Comparison of ENCODE assay signal across 8 mouse cellular contexts in the genomic region with DNA sequence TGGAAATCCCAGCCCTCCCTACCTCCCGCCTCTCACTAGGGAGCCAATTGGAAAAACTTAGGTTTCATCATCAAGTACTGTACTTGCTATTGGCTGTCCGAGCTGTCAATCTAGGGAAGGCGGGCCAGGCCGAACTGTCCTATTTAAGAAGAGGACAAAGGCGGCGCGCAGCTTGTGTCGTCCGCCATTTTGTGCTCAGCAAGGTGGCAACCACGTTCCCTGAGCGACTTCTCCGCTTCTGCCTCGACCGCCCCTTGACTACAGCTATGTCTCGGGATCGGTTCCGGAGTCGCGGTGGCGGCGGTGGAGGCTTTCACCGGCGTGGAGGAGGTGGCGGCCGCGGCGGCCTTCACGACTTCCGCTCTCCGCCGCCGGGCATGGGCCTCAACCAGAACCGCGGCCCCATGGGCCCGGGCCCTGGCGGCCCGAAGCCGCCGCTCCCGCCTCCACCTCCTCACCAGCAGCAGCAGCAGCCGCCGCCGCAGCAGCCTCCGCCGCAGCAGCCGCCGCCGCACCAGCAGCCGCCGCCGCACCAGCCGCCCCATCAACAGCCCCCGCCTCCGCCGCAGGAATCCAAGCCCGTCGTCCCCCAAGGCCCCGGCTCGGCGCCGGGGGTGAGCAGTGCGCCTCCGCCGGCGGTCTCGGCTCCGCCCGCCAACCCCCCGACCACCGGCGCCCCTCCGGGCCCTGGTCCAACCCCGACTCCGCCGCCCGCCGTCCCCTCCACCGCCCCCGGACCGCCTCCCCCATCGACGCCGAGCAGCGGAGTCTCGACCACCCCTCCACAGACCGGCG. TPM values are rescaled to one million over a fixed set of nuclear protein-coding genes. Genes with fewer than 3 reads are reported as not detected.
DNase-seq lines count a peak whose midpoint lies in the region; ATAC-seq and TF ChIP-seq lines count a peak whose summit lies in the region.

A gene (plus strand): TSS at position 174 of the 795 bp plus-strand sequence.

- H3K36me3 ChIP-seq in G1E (replicated peaks) = peaks cover 44% of the 10 kb centered on the region
- H3K36me3 ChIP-seq in forebrain, embryonic 16.5 days (ENCODE audit: control insufficient read depth, insufficient read depth) = peaks cover 4% of the 10 kb centered on the region
- peaks cover 45% of the 10 kb centered on the region for H3K36me3 ChIP-seq in lung, embryonic 14.5 days (ENCODE audit: insufficient read depth)
- H3K36me3 ChIP-seq in thymus, adult 2 months (ENCODE audit: control insufficient read depth, insufficient read depth, low read length) = peaks cover 37% of the 10 kb centered on the region

- peak within 1 kb of the TSS; percentile 50 for H3K4me2 ChIP-seq in forebrain, embryonic 16.5 days (ENCODE audit: low read length)
- H3K4me2 ChIP-seq in lung, embryonic 14.5 days = peak within 1 kb of the TSS; percentile 96

- H3K9me3 ChIP-seq in G1E (replicated peaks) = no peaks in the 10 kb centered on the region
- H3K9me3 ChIP-seq in forebrain, embryonic 16.5 days (ENCODE audit: control insufficient read depth, low read length) = no peaks in the 10 kb centered on the region
- no peaks in the 10 kb centered on the region for H3K9me3 ChIP-seq in lung, embryonic 14.5 days (ENCODE audit: low read depth, low read length)

- no peaks in the 10 kb centered on the region for H3K27me3 ChIP-seq in G1E (ENCODE audit: insufficient read depth, low read length)
- no peaks in the 10 kb centered on the region for H3K27me3 ChIP-seq in forebrain, embryonic 16.5 days (replicated peaks; ENCODE audit: control insufficient read depth, insufficient read depth, low read length)
- no peaks in the 10 kb centered on the region for H3K27me3 ChIP-seq in lung, embryonic 14.5 days (ENCODE audit: insufficient read depth, low read length)
- no peaks in the 10 kb centered on the region for H3K27me3 ChIP-seq in thymus, adult 2 months (ENCODE audit: control insufficient read depth, insufficient read depth, low read length)

- WGBS in forebrain, embryonic 16.5 days = 0% methylated on average over 57 of the region's 87 CpGs
- WGBS in lung, embryonic 14.5 days = under 1% methylated on average over 83 of the region's 87 CpGs
- WGBS in olfactory bulb, adult 2 months = under 1% methylated on average over 86 of the region's 87 CpGs
- under 1% methylated on average over 85 of the region's 87 CpGs for WGBS in thymus, adult 2 months

- DNase-seq in G1E (ENCODE audit: low spot score) = peak; percentile 98
- DNase-seq in cerebellum, adult 18-20 months = peak; percentile 97 to 99
- peak; percentile 100 for DNase-seq in heart, postnatal 36 days
- peak; percentile 98 to 100 for DNase-seq in layer of hippocampus, adult 2 months (ENCODE audit: low spot score in 2 of 2)
- DNase-seq in lung, embryonic 14.5 days = peak; percentile 100
- peak; percentile 98 for DNase-seq in thymus, adult 2 months

- intact Hi-C loops in heart, postnatal 36 days (cut with DNase I) = loop anchor here (5.0 to 10.0 kb wide), 2 partner anchors 41 to 223 kb away; a partner anchor contains a TSS

- TF ChIP-seq POLR2A in olfactory bulb, adult 2 months (IDR thresholded peaks at IDR 0.05; ENCODE audit: insufficient read depth, low read depth, low read length) = peak; percentile 97
- peak; percentile 96 for TF ChIP-seq POLR2A in thymus, adult 2 months (IDR thresholded peaks at IDR 0.05; ENCODE audit: control insufficient read depth, extremely low read depth, insufficient read depth, low read length, poor library complexity)

- peak within 1 kb of the TSS; percentile 100 for H3K9ac ChIP-seq in forebrain, embryonic 16.5 days (replicated peaks; ENCODE audit: low read depth, low read length)
- peak within 1 kb of the TSS; percentile 100 for H3K9ac ChIP-seq in lung, embryonic 14.5 days

- peaks cover 29% of the 10 kb centered on the region for H3K4me1 ChIP-seq in G1E (ENCODE audit: insufficient read depth, low read depth, low read length)
- peaks cover 21% of the 10 kb centered on the region for H3K4me1 ChIP-seq in forebrain, embryonic 16.5 days (replicated peaks; ENCODE audit: control insufficient read depth, insufficient read depth, low read length)
- H3K4me1 ChIP-seq in lung, embryonic 14.5 days (ENCODE audit: insufficient read depth) = peaks cover 8% of the 10 kb centered on the region; the same call in 1 of the 2 replicates
- 0 out of 2 replicates have a peak, but pooled peaks cover 2% of the 10 kb centered on the region for H3K4me1 ChIP-seq in olfactory bulb, adult 2 months (ENCODE audit: control insufficient read depth, insufficient read depth, low read length)
- peaks cover 2% of the 10 kb centered on the region; the same call in 1 of the 2 replicates for H3K4me1 ChIP-seq in thymus, adult 2 months (replicated peaks; ENCODE audit: control insufficient read depth, insufficient read depth, low read length)

- H3K4me3 ChIP-seq in G1E (ENCODE audit: low read depth, low read length) = peak within 1 kb of the TSS; percentile 92
- H3K4me3 ChIP-seq in forebrain, embryonic 16.5 days (replicated peaks; ENCODE audit: low read length) = peak within 1 kb of the TSS; percentile 97
- peak within 1 kb of the TSS; percentile 87 for H3K4me3 ChIP-seq in layer of hippocampus, adult 2 months
- peak within 1 kb of the TSS; percentile 100 for H3K4me3 ChIP-seq in lung, embryonic 14.5 days (ENCODE audit: low read depth, low read length)
- H3K4me3 ChIP-seq in olfactory bulb, adult 2 months (ENCODE audit: insufficient read depth, low read depth, low read length) = peak within 1 kb of the TSS; percentile 98
- peak within 1 kb of the TSS; percentile 97 for H3K4me3 ChIP-seq in thymus, adult 2 months (ENCODE audit: control insufficient read depth, insufficient read depth, low read length)

- ATAC-seq in G1E (ENCODE audit: extremely low read depth, insufficient number of reproducible peaks, low FRiP score, poor library complexity, severe bottlenecking) = peak; percentile 97
- peak; percentile 97 for ATAC-seq in forebrain, embryonic 16.5 days
- peak; percentile 97 for ATAC-seq in lung, embryonic 14.5 days (ENCODE audit: insufficient read depth)

- TF ChIP-seq CTCF in G1E (IDR thresholded peaks at IDR 0.05; ENCODE audit: low read depth, low read length) = no peak
- no peak for TF ChIP-seq CTCF in layer of hippocampus, adult 2 months (conservative IDR thresholded peaks at IDR 0.05)
- TF ChIP-seq CTCF in lung, embryonic 14.5 days (IDR thresholded peaks at IDR 0.05; ENCODE audit: low read depth) = no peak
- TF ChIP-seq CTCF in olfactory bulb, adult 2 months (IDR thresholded peaks at IDR 0.05; ENCODE audit: insufficient read depth, low read depth, low read length) = no peak
- TF ChIP-seq CTCF in thymus, adult 2 months (IDR thresholded peaks at IDR 0.05; ENCODE audit: borderline replicate concordance, control insufficient read depth, extremely low read depth, insufficient read depth, low read length, poor library complexity) = 0 out of 2 replicates have a peak, but pooled peaks have one; percentile 26

- H3K27ac ChIP-seq in forebrain, embryonic 16.5 days (ENCODE audit: low read length) = peak within 1 kb of the TSS; percentile 98
- H3K27ac ChIP-seq in layer of hippocampus, adult 2 months = peak within 1 kb of the TSS; percentile 100
- peak within 1 kb of the TSS; percentile 99 for H3K27ac ChIP-seq in lung, embryonic 14.5 days (ENCODE audit: low read depth)
- peak within 1 kb of the TSS; percentile 97 for H3K27ac ChIP-seq in olfactory bulb, adult 2 months (ENCODE audit: insufficient read depth, low read depth, low read length)
- peak within 1 kb of the TSS; percentile 91 for H3K27ac ChIP-seq in thymus, adult 2 months (ENCODE audit: control insufficient read depth, insufficient read depth, low read length)

RNA-seq across cellular contexts. Expression of the gene that starts here (rescaled TPM):
- total RNA-seq in G1E (2014; fragmentation: Nextera tagmentation) (329 and 353 TPM in 2 replicates), G1E (2017) (302 and 471 TPM in 2 replicates)
- 346 and 492 TPM in 2 replicates for polyA plus RNA-seq in G1E (2012)
- polyA plus RNA-seq in forebrain, embryonic 16.5 days (2015; fragmentation: Nextera tagmentation; extraction: Ambion mirVana) = 86.8 and 96.0 TPM in 2 replicates
- total RNA-seq in heart, postnatal 36 days (2021) = 10 to 100 TPM; 72.2 to 78.2 TPM
- 100 to 1,000 TPM; 279 to 306 TPM for total RNA-seq in layer of hippocampus, adult 2 months (2021)
- polyA plus RNA-seq in lung, embryonic 14.5 days (2014; fragmentation: Nextera tagmentation; extraction: Ambion mirVana) = 129 and 137 TPM in 2 replicates
- polyA plus RNA-seq in olfactory bulb, adult 2 months (2012; ENCODE audit: insufficient read depth, insufficient read length, low replicate concordance, missing spikeins) = 295 and 1,081 TPM in 2 replicates
- 141 and 226 TPM in 2 replicates for polyA plus RNA-seq in thymus, adult 2 months (2012; rRNA removed)

Comparison
In these comparisons a context has a peak if more than half of its experiments do, and no peak if none do; other contexts are left out.
1. Peak in every context shown above with its lines: DNase-seq, ATAC-seq, H3K4me3 ChIP-seq and H3K27ac ChIP-seq.